Mouse (Mus musculus) liver, embryonic 15.5 days (tissue): Measurements from ENCODE around the gene Mgat4d. TPM values are rescaled to one million over a fixed set of nuclear protein-coding genes. Genes with fewer than 3 reads are reported as not detected.
A peak's percentile ranks its signal among the peaks of the same experiment; 100 is the strongest.
"Not testable (repeated sequence)": the region's sequence is repeated elsewhere in the genome, so short reads cannot be mapped to it uniquely, and the experiment has no call there.

Experiments
- ATAC-seq: fragments of 200-750 bp; cut with Nextera tagmentation; 2 replicates; pipeline ENCODE4 v1.8.0; 2017; ENCODE audit warnings: moderate number of reproducible peaks, mild to moderate bottlenecking, moderate library complexity; ENCODE audit not compliant: insufficient read depth
- H3K27ac ChIP-seq: fragments of 300-500 bp; sonication (generic); replicated peaks from 2 replicates; pipeline ENCODE4 v1.5.1; 2015; ENCODE audit warnings: mild to moderate bottlenecking, inconsistent platforms
- H3K27me3 ChIP-seq: fragments of 300-500 bp; sonication (generic); 2 replicates; pipeline ENCODE4 v1.6.1; 2015; ENCODE audit warnings: mild to moderate bottlenecking, inconsistent platforms
- H3K36me3 ChIP-seq: fragments of 300-500 bp; sonication (generic); replicated peaks from 2 replicates; pipeline ENCODE4 v1.6.1; 2015; ENCODE audit warnings: moderate library complexity, mild to moderate bottlenecking, inconsistent platforms
- H3K4me1 ChIP-seq: fragments of 300-500 bp; sonication (generic); replicated peaks from 2 replicates; pipeline ENCODE4 v1.6.1; 2015; ENCODE audit warnings: inconsistent platforms
- H3K4me2 ChIP-seq: fragments of 300-500 bp; sonication (generic); 2 replicates; pipeline ENCODE4 v1.6.1; 2015; ENCODE audit warnings: moderate library complexity, mild to moderate bottlenecking, inconsistent platforms
- H3K4me3 ChIP-seq: fragments of 300-500 bp; sonication (generic); replicated peaks from 2 replicates; pipeline ENCODE4 v1.5.1; 2015; ENCODE audit warnings: mild to moderate bottlenecking, inconsistent platforms
- H3K9ac ChIP-seq: fragments of 300-500 bp; sonication (generic); 2 replicates; pipeline ENCODE4 v1.6.1; 2015; ENCODE audit warnings: moderate library complexity, mild to moderate bottlenecking, inconsistent platforms
- H3K9me3 ChIP-seq: fragments of 300-500 bp; sonication (generic); replicated peaks from 2 replicates; pipeline ENCODE4 v1.6.1; 2016; ENCODE audit warnings: inconsistent platforms
- WGBS: fragments of 180-500 bp; shearing (Covaris S2); methylation state at CpG from one replicate; pipeline ENCODE4 v1.1.7; 2015; ENCODE audit warnings: mixed read lengths; ENCODE audit not compliant: insufficient replicate concordance; 5-methylcytosine and 5-hydroxymethylcytosine counted together
- polyA plus RNA-seq: library from polyadenylated mRNA; unstranded; fragments of >200 nt; fragmentation: Nextera tagmentation; extraction: Ambion mirVana; gene quantifications from 2 replicates; pipeline ENCODE4 v1.2.1, GENCODE M21; 2015

The Mgat4d gene
- polyA plus RNA-seq, 1 experiment from 2014 or later, result not detected

DNA sequence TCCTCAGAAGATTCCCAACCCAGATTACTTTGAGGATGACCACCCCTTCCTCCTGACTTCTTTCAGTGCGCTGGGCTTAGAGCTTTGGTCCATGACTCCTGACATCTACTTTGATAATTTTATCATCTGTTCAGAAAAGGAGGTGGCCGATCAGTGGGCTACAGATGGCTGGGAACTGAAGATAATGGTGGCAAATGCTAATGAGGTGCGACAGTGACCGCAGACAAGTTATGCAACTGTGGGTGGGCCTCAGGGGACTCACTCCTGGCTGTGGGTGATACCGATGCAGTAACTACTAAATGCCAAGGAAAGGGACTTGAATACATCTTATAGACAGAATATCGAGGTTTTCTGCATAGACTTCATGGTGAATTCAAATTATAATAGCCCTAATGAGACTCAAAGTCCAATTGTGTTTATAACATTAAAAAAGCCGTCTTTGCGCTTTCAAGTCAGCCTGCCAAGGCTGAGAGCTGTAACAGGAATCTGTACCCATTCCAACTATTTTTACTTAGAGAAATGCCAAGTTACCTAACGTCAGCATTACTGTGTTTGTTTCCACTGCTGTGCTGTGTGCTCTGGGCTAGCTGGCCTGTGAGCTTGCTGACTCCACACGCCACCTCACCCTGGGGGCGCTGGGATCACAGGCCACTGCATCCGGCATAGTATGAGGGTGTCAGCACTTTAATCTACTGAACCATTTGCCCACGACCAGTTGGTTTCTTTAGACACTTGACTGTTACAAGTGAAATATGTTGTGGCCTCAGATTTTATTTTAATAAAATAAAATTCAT is 75.0 kb downstream of the Mgat4d start:
- peak overlapping the region; percentile 91 for H3K27ac ChIP-seq
- no peaks in the 10 kb centered on the region for H3K9me3 ChIP-seq
- H3K9ac ChIP-seq, result peak overlapping the region; percentile 8; the same call in 1 of the 2 replicates
- 23% methylated on average over 13 of the region's 13 CpGs for WGBS
- ATAC-seq, result peak; percentile 94
- H3K4me2 ChIP-seq, result peak overlapping the region; percentile 58
- no peaks in the 10 kb centered on the region for H3K27me3 ChIP-seq
- no peak overlapping the region for H3K4me3 ChIP-seq
- H3K4me1 ChIP-seq, result peaks cover 73% of the 10 kb centered on the region
- no peaks in the 10 kb centered on the region for H3K36me3 ChIP-seq

DNA sequence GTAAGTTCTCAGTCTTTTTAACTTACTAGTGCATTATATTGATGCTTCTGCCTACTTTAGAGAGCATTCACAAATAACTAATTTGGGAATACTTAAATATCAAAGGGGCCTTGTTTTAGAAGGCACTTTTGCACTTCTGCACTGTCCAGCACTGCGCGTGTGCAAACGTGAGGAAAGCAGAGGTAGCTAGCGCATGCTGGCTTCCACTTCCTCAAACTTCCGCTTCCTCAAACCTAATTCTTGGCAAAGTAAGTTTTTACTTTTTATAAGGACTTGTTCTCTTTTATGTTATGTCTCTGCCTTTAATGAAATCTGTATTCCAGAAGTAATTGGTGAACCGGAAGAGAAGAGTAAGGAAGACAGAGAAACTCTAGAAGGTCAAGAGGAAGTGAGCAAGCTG is 76.9 kb downstream of the Mgat4d start:
- peaks cover 84% of the 10 kb centered on the region for H3K4me1 ChIP-seq
- ATAC-seq, result no peak
- no peak overlapping the region for H3K9ac ChIP-seq
- 83% methylated on average over 6 of the region's 6 CpGs for WGBS
- H3K27ac ChIP-seq, result 0 out of 2 replicates have a peak overlapping the region, but pooled peaks have one; percentile 15
- H3K4me2 ChIP-seq, result no peak overlapping the region
- no peak overlapping the region for H3K4me3 ChIP-seq
- H3K27me3 ChIP-seq, result no peaks in the 10 kb centered on the region
- H3K9me3 ChIP-seq, result no peaks in the 10 kb centered on the region
- H3K36me3 ChIP-seq, result no peaks in the 10 kb centered on the region

DNA sequence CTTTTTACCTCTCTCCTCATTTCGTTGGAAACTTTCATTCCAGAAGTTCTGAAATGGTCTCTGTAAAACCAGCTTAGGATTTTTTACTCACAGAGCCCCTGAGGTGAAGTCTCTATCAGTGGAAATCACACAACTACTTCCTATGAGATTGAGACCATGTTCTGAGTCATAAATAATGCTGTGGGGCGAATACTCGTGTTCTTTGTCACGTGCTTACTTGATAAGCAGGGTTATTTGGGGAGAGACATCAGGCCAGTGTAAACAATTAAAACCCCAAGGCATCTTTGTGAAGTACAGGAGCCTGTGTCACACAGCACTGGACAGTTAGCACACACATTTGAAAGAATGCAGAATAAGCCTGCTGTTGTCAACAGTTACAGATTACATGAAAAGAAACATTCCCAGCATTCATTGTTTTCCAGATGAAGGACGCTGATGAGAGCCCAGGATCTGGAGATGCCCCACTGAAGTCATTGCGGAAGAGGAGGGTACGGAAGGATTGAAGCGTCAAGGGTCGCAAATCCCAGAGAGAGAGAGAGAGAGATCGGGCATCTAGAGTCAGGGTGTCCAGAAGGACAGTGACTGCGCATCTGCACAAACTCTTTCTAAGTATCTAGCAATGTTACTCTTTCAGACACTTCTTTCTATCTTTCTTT is 78.0 kb downstream of the Mgat4d start:
- H3K4me3 ChIP-seq, result no peak overlapping the region
- no peaks in the 10 kb centered on the region for H3K27me3 ChIP-seq
- ATAC-seq, result no peak
- WGBS, result 65% methylated on average over 11 of the region's 11 CpGs
- H3K36me3 ChIP-seq, result no peaks in the 10 kb centered on the region
- H3K27ac ChIP-seq, result peak overlapping the region; percentile 74
- H3K9ac ChIP-seq, result no peak overlapping the region
- peaks cover 77% of the 10 kb centered on the region for H3K4me1 ChIP-seq
- no peak overlapping the region; the same call in 1 of the 2 replicates for H3K4me2 ChIP-seq
- H3K9me3 ChIP-seq, result no peaks in the 10 kb centered on the region

DNA sequence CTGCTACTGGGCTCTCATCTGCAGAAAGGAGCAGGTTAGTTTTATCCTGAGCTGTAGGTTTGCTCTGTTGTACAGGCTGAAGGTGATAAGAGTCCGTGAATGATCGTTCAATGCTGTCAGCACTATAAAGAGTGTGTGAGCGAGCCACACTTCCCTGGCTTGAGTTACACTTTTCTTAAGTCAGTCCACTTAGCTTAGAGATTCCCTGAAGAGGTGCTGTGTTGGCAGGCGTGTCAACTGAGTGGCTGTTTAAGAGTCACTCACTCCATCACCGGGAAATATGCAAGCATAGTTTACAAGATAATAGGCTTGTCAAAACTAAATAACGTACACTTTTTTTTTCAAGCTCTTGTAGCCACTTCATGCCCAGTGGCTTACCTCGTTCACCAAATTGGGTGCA is 78.7 kb downstream of the Mgat4d start:
- ATAC-seq, result no peak
- H3K27ac ChIP-seq, result peak overlapping the region; percentile 74
- peaks cover 70% of the 10 kb centered on the region for H3K4me1 ChIP-seq
- H3K4me3 ChIP-seq, result no peak overlapping the region
- no peaks in the 10 kb centered on the region for H3K36me3 ChIP-seq
- 0 out of 2 replicates have a peak overlapping the region, but pooled peaks have one; percentile 6 for H3K9ac ChIP-seq
- no peaks in the 10 kb centered on the region for H3K9me3 ChIP-seq
- WGBS, result 26% methylated on average over 7 of the region's 7 CpGs
- H3K27me3 ChIP-seq, result no peaks in the 10 kb centered on the region
- peak overlapping the region; percentile 23 for H3K4me2 ChIP-seq

DNA sequence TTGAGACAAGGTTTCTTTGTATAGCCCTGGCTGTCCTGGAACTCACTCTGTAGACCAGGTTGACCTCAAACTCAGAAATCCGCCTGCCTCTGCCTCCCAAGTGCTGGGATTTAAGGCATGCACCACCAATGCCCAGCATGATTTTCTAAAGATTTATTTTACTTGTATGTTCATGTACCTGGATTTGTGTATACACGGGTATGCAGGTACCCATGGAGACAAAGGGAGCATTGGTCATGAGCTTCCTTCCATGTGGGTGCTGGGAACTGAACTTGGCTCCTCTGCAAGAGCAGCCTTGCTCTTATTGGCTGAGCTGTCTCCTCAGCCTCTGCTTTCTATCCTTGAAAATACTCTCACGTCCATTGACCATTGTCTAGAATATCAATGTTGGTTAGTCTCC is 80.3 kb downstream of the Mgat4d start:
- peaks cover 56% of the 10 kb centered on the region for H3K4me1 ChIP-seq
- H3K36me3 ChIP-seq, H3K27me3 ChIP-seq, H3K9me3 ChIP-seq: not testable (repeated sequence)
- H3K27ac ChIP-seq, result peak overlapping the region; percentile 83
- peak overlapping the region; percentile 65 for H3K4me2 ChIP-seq
- ATAC-seq, result peak; percentile 13; the same call in 1 of the 2 replicates
- peak overlapping the region; percentile 31 for H3K4me3 ChIP-seq
- WGBS, result 51% methylated on average over 3 of the region's 3 CpGs
- peak overlapping the region; percentile 46; the same call in 1 of the 2 replicates for H3K9ac ChIP-seq

DNA sequence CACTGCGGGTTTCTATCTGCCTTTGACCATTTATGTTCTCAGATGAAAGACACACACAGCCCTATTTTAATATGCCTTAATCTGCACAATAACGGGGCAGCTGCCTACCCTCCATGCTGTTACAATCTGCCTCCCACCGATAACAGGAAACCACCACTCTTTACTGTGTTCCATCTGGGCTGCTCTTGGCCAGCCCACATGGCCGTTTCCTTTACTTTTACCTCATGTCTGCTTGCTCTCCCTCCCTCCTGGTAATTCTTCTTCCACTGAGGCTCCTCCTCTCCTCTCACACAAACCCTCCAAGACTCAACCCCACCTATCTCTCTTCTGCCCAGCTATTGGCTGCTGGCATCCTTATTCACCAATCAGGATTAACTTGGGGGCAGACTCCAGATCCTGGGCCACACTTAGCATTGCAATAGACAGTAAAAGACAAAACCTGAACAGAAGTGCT is 80.8 kb downstream of the Mgat4d start:
- peak overlapping the region; percentile 31 for H3K4me3 ChIP-seq
- 12% methylated on average over 4 of the region's 4 CpGs for WGBS
- H3K4me1 ChIP-seq, result peaks cover 52% of the 10 kb centered on the region
- ATAC-seq, result peak; percentile 94
- H3K36me3 ChIP-seq, result peaks cover 12% of the 10 kb centered on the region
- H3K9me3 ChIP-seq, result no peaks in the 10 kb centered on the region
- peak overlapping the region; percentile 46; the same call in 1 of the 2 replicates for H3K9ac ChIP-seq
- H3K27ac ChIP-seq, result peak overlapping the region; percentile 83
- peak overlapping the region; percentile 65 for H3K4me2 ChIP-seq
- H3K27me3 ChIP-seq, result no peaks in the 10 kb centered on the region

Other genes with a start within 250 kb of the Mgat4d start
- 0.40 and 0.53 TPM in 2 replicates for gene Tbc1d9, start 183.1 kb upstream of the Mgat4d start, polyA plus RNA-seq
- 0.15 and 0.29 TPM in 2 replicates for gene Gm10645, start 182.3 kb upstream of the Mgat4d start, polyA plus RNA-seq
- gene Ucp1, start 58.1 kb upstream of the Mgat4d start, polyA plus RNA-seq, result not detected in 2 replicates
- 5.5 and 6.0 TPM in 2 replicates for gene Elmod2, start 16.0 kb upstream of the Mgat4d start, polyA plus RNA-seq
- 0.22 and 0.28 TPM in 2 replicates for gene Clgn, start 41.4 kb downstream of the Mgat4d start, polyA plus RNA-seq
- 45.8 and 53.8 TPM in 2 replicates for gene Scoc, start 109.9 kb downstream of the Mgat4d start, polyA plus RNA-seq
- not detected in 2 replicates for gene Olfr370, start 187.3 kb downstream of the Mgat4d start, polyA plus RNA-seq
- gene Ndufb7, start 218.2 kb downstream of the Mgat4d start, polyA plus RNA-seq, result 231 and 237 TPM in 2 replicates